Mouse (Mus musculus) adrenal gland, postnatal 0 days (tissue): ENCODE data around the gene Kcnip4. TPM values are rescaled to one million over a fixed set of nuclear protein-coding genes. Genes with fewer than 3 reads are reported as not detected.

ENCODE experiments used
- polyA plus RNA-seq: library from polyadenylated mRNA; unstranded; fragments of >200 nt; fragmentation: Nextera tagmentation; extraction: Ambion mirVana; gene quantifications from 2 replicates; pipeline ENCODE4 v1.2.1, GENCODE M21; 2015

Kcnip4 gene
- 2.2 and 4.9 TPM in 2 replicates for polyA plus RNA-seq

GRCm38 (mm10) chr5:49524394-49525241, at the start of gene Kcnip4:
Kcnip4 (minus strand) TSS chr5:49524907.

